Mouse (Mus musculus) lung, postnatal 10 days (tissue): ENCODE measurements around the gene Tmx4.

Experiments
- DNase-seq: peaks from one replicate; pipeline ENCODE4 v3.0.0; 2021

Tmx4 gene

GRCm38 (mm10) chr2:134552358-134552757 is 91.6 kb downstream of the Tmx4 start:
- DNase-seq = no peak

GRCm38 (mm10) chr2:134549770-134550169 is 94.2 kb downstream of the Tmx4 start:
- DNase-seq = peak; percentile 71

GRCm38 (mm10) chr2:134545116-134545515 is 98.8 kb downstream of the Tmx4 start:
- no peak for DNase-seq

GRCm38 (mm10) chr2:134544321-134545065 is 99.5 kb downstream of the Tmx4 start:
- DNase-seq = no peak
